In genomic region chr5:130584042-130584441, GRCm38 (mm10) we compare ENCODE assay signal across 29 mouse cellular contexts.
"Had no signal": no experiment of that assay in that cellular context is flagged by ENCODE, and none has a peak within 500 bp of the region (broad histone marks: within the 10 kb centered on the region; RNA-seq: fewer than 3 reads in every experiment).

No protein-coding gene starts in this region.

- DNase-seq: left cerebral cortex, postnatal 4 days; liver; liver, embryonic 13.5 days; liver, postnatal 0 days; lung, adult 18-20 months; lung, adult 2 months; lung, embryonic 14.5 days; lung, postnatal 10 days; lung, postnatal 14 days; lung, postnatal 36 days; lung, postnatal 4 days; midbrain, embryonic 14.5 days had no signal

- H3K36me3 ChIP-seq: limb, embryonic 10.5 days; limb, embryonic 12.5 days; limb, embryonic 13.5 days; limb, embryonic 15.5 days; liver, embryonic 12.5 days; liver, embryonic 13.5 days; liver, embryonic 15.5 days; lung, embryonic 15.5 days; midbrain, embryonic 10.5 days; midbrain, embryonic 12.5 days; midbrain, embryonic 13.5 days; midbrain, embryonic 15.5 days had no signal

- H3K4me3 ChIP-seq: limb, embryonic 10.5 days; limb, embryonic 12.5 days; limb, embryonic 13.5 days; limb, embryonic 15.5 days; liver, embryonic 12.5 days; liver, embryonic 13.5 days; liver, embryonic 15.5 days; lung, embryonic 15.5 days; megakaryocyte, embryonic 14.5 days; midbrain, embryonic 10.5 days; midbrain, embryonic 12.5 days; midbrain, embryonic 13.5 days; midbrain, embryonic 15.5 days; myocyte had no signal

- H3K27ac ChIP-seq: limb, embryonic 10.5 days; limb, embryonic 12.5 days; limb, embryonic 13.5 days; limb, embryonic 15.5 days; liver, embryonic 12.5 days; liver, embryonic 13.5 days; liver, embryonic 14.5 days; liver, embryonic 15.5 days; lung, embryonic 15.5 days; macrophage; midbrain, embryonic 10.5 days; midbrain, embryonic 12.5 days; midbrain, embryonic 13.5 days; midbrain, embryonic 15.5 days had no signal

- H3K4me1 ChIP-seq: limb, embryonic 10.5 days; limb, embryonic 12.5 days; limb, embryonic 13.5 days; limb, embryonic 15.5 days; liver, embryonic 12.5 days; liver, embryonic 13.5 days; liver, embryonic 15.5 days; lung, embryonic 15.5 days; megakaryocyte, embryonic 14.5 days; midbrain, embryonic 10.5 days; midbrain, embryonic 12.5 days; midbrain, embryonic 13.5 days; midbrain, embryonic 15.5 days had no signal

- H3K9ac ChIP-seq: limb, embryonic 12.5 days; limb, embryonic 13.5 days; limb, embryonic 15.5 days; liver, embryonic 12.5 days; liver, embryonic 13.5 days; liver, embryonic 14.5 days; liver, embryonic 15.5 days; liver, postnatal 0 days; lung, embryonic 14.5 days; lung, embryonic 15.5 days; midbrain, embryonic 12.5 days; midbrain, embryonic 13.5 days; midbrain, embryonic 15.5 days had no signal

- H3K27me3 ChIP-seq: limb, embryonic 12.5 days; limb, embryonic 13.5 days; limb, embryonic 15.5 days; liver, embryonic 12.5 days; liver, embryonic 13.5 days; liver, embryonic 15.5 days; lung, embryonic 15.5 days; megakaryocyte, embryonic 14.5 days; midbrain, embryonic 12.5 days; midbrain, embryonic 13.5 days; midbrain, embryonic 15.5 days had no signal

- ATAC-seq: liver, embryonic 12.5 days; liver, postnatal 0 days; lung, postnatal 0 days; midbrain, embryonic 13.5 days; midbrain, embryonic 15.5 days; midbrain, embryonic 16.5 days had no signal
